Mouse (Mus musculus) kidney, embryonic 16.5 days (tissue): ENCODE measurements around the gene Fbxl7. TPM values are rescaled to one million over a fixed set of nuclear protein-coding genes. Genes with fewer than 3 reads are reported as not detected.

ENCODE experiments used
- ATAC-seq: fragments of 200-750 bp; cut with Nextera tagmentation; 2 replicates; pipeline ENCODE4 v1.8.0; 2017; ENCODE audit warnings: moderate TSS enrichment; ENCODE audit not compliant: low FRiP score, low TSS enrichment
- H3K27ac ChIP-seq: fragments of 300-500 bp; sonication (generic); 2 replicates; pipeline ENCODE4 v1.5.1; 2014; ENCODE audit warnings: low read length
- H3K27me3 ChIP-seq: fragments of 300-500 bp; sonication (generic); 2 replicates; pipeline ENCODE4 v1.6.1; 2014; ENCODE audit warnings: low read length, control low read depth, mixed read lengths; ENCODE audit not compliant: insufficient read depth
- H3K36me3 ChIP-seq: fragments of 300-500 bp; sonication (generic); 2 replicates; pipeline ENCODE4 v1.6.1; 2014; ENCODE audit warnings: low read length, control low read depth, mixed read lengths; ENCODE audit not compliant: insufficient read depth
- H3K4me1 ChIP-seq: fragments of 300-500 bp; sonication (generic); 2 replicates; pipeline ENCODE4 v1.6.1; 2014; ENCODE audit warnings: low read length, control low read depth, mixed read lengths; ENCODE audit not compliant: insufficient read depth
- H3K4me2 ChIP-seq: fragments of 300-500 bp; sonication (generic); replicated peaks from 2 replicates; pipeline ENCODE4 v1.6.1; 2014; ENCODE audit warnings: low read depth, low read length
- H3K4me3 ChIP-seq: fragments of 300-500 bp; sonication (generic); 2 replicates; pipeline ENCODE4 v1.5.1; 2014; ENCODE audit warnings: mild to moderate bottlenecking, low read length
- H3K9ac ChIP-seq: fragments of 300-500 bp; sonication (generic); replicated peaks from 2 replicates; pipeline ENCODE4 v1.6.1; 2014; ENCODE audit warnings: low read length
- H3K9me3 ChIP-seq: fragments of 300-500 bp; sonication (generic); 2 replicates; pipeline ENCODE4 v1.6.1; 2016; ENCODE audit warnings: low read length, control low read depth
- WGBS: fragments of 180-500 bp; shearing (Covaris S2); extraction: QIAGEN DNeasy Blood & Tissue Kit; methylation state at CpG from one replicate; pipeline ENCODE4 v1.1.7; 2014; 5-methylcytosine and 5-hydroxymethylcytosine counted together
- polyA plus RNA-seq: library from polyadenylated mRNA; unstranded; fragments of >200 nt; fragmentation: Nextera tagmentation; extraction: Ambion mirVana; gene quantifications from 2 replicates; pipeline ENCODE4 v1.2.1, GENCODE M21; 2015

Gene Fbxl7
- polyA plus RNA-seq, 1 experiment from 2014 or later, result 13.1 TPM

DNA sequence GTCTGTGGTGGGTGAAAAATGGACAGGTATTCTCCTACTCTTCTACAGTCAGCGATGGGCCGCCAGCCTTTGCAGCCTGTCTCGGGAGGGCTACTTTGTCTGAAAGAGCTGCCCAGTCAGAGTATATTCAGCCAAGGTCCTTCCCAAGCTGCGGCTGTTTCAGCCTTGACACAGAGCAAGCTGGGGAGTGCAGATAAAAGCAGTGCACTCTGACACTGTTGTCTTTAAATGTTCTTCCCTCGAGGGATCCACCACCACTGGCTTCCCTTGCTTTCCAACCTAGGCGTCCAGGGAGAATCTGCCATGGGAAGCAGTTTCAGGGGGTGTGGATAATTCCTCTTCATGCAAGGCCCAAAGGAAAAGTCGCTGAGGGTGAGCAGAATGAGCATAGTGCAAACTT is 177.4 kb downstream of the Fbxl7 start:
- Histone ChIP-seq H3K4me1 (peaks cover 20% of the 10 kb centered on the region), H3K9me3 (no peaks in the 10 kb centered on the region), H3K4me2 (no peak overlapping the region), H3K9ac (no peak overlapping the region), H3K4me3 (no peak overlapping the region), H3K27me3 (no peaks in the 10 kb centered on the region), H3K27ac (peak overlapping the region; percentile 65), H3K36me3 (no peaks in the 10 kb centered on the region)
- 27% methylated on average over 7 of the region's 7 CpGs for WGBS
- no peak for ATAC-seq

DNA sequence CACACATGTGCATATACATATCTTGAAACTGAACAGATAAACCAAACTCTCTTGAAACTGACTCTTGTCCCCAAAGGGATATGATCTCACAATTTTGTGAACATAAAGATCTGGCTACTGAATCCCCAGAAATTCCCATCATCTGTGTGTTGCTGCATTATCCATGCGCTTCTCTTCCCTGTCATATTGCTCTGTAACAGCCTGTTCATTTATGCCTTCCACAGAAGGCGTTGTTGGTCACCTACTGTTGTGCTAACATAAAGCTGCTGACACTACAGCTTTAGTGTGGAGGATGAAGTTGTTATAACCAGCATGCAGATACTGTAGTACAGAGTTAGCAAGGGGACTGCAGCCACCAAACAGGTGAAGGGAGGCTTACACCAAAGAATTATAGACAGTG is 179.2 kb downstream of the Fbxl7 start:
- Histone ChIP-seq H3K9me3 (no peaks in the 10 kb centered on the region), H3K27ac (no peak overlapping the region), H3K4me3 (no peak overlapping the region), H3K9ac (no peak overlapping the region), H3K36me3 (no peaks in the 10 kb centered on the region), H3K4me2 (no peak overlapping the region), H3K4me1 (peaks cover 20% of the 10 kb centered on the region), H3K27me3 (no peaks in the 10 kb centered on the region)
- no peak for ATAC-seq
- 95% methylated on average over 2 of the region's 2 CpGs for WGBS

- H3K27me3 ChIP-seq, result no peaks in the 10 kb centered on the region
- no peak overlapping the region for H3K9ac ChIP-seq
- ATAC-seq, result no peak
- no peaks in the 10 kb centered on the region for H3K9me3 ChIP-seq
- WGBS, result 65% methylated on average over 5 of the region's 5 CpGs
- no peak overlapping the region for H3K4me2 ChIP-seq
- no peak overlapping the region for H3K27ac ChIP-seq
- H3K4me3 ChIP-seq, result no peak overlapping the region
- H3K4me1 ChIP-seq, result peaks cover 20% of the 10 kb centered on the region
- no peaks in the 10 kb centered on the region for H3K36me3 ChIP-seq
Observed at GRCm38 (mm10) chr15:26715635-26716034, 179.7 kb downstream of the Fbxl7 start.

- Histone ChIP-seq H3K4me1 (peaks cover under 1% of the 10 kb centered on the region; the same call in 1 of the 2 replicates), H3K9ac (no peak overlapping the region), H3K9me3 (no peaks in the 10 kb centered on the region), H3K36me3 (no peaks in the 10 kb centered on the region), H3K4me2 (no peak overlapping the region), H3K27me3 (no peaks in the 10 kb centered on the region), H3K27ac (no peak overlapping the region), H3K4me3 (no peak overlapping the region)
- ATAC-seq, result no peak
- 82% methylated on average over 7 of the region's 7 CpGs for WGBS
Observed at GRCm38 (mm10) chr15:26712271-26712670, 183.1 kb downstream of the Fbxl7 start.

- WGBS, result 64% methylated on average over 2 of the region's 2 CpGs
- no peak overlapping the region for H3K4me2 ChIP-seq
- 0 out of 2 replicates have a peak, but pooled peaks cover 6% of the 10 kb centered on the region for H3K4me1 ChIP-seq
- no peaks in the 10 kb centered on the region for H3K9me3 ChIP-seq
- no peak overlapping the region for H3K27ac ChIP-seq
- no peak for ATAC-seq
- no peaks in the 10 kb centered on the region for H3K27me3 ChIP-seq
- no peak overlapping the region for H3K9ac ChIP-seq
- H3K36me3 ChIP-seq, result no peaks in the 10 kb centered on the region
- no peak overlapping the region for H3K4me3 ChIP-seq
Observed at GRCm38 (mm10) chr15:26704966-26705365, 190.4 kb downstream of the Fbxl7 start.

GRCm38 (mm10) chr15:26703156-26703840 is 192.1 kb downstream of the Fbxl7 start:
- Histone ChIP-seq H3K9ac (no peak overlapping the region), H3K27me3 (no peaks in the 10 kb centered on the region), H3K4me1 (0 out of 2 replicates have a peak, but pooled peaks cover 6% of the 10 kb centered on the region), H3K4me3 (no peak overlapping the region), H3K9me3 (no peaks in the 10 kb centered on the region), H3K4me2 (no peak overlapping the region), H3K27ac (no peak overlapping the region), H3K36me3 (no peaks in the 10 kb centered on the region)
- 84% methylated on average over 6 of the region's 6 CpGs for WGBS
- no peak for ATAC-seq

GRCm38 (mm10) chr15:26701949-26702675 is 193.3 kb downstream of the Fbxl7 start:
- peak; percentile 51 for ATAC-seq
- no peaks in the 10 kb centered on the region for H3K9me3 ChIP-seq
- WGBS, result 63% methylated on average over 5 of the region's 5 CpGs
- H3K4me1 ChIP-seq, result 0 out of 2 replicates have a peak, but pooled peaks cover 6% of the 10 kb centered on the region
- no peak overlapping the region for H3K27ac ChIP-seq
- no peak overlapping the region for H3K9ac ChIP-seq
- no peaks in the 10 kb centered on the region for H3K36me3 ChIP-seq
- H3K4me3 ChIP-seq, result no peak overlapping the region
- H3K4me2 ChIP-seq, result no peak overlapping the region
- no peaks in the 10 kb centered on the region for H3K27me3 ChIP-seq

DNA sequence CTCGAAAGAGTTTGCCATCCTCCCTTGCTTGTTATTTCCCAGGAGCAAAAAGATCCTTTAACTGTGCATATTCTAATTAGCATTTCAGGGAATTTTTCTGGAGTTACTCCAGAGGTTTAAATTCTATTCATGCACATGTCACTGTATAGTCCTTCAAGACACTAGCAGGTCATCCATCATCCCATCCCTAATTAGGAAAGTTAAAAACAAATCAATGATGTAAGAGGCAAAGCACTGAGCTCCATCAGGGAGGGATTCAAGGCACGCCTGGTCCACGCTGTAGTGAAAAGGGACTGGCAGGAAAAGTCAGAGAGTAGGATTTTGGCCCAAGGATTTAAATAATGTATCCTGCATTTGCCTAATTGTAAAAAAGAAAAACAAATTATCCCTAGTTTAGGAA is 202.3 kb downstream of the Fbxl7 start:
- Histone ChIP-seq H3K4me3 (no peak overlapping the region), H3K4me2 (no peak overlapping the region), H3K9me3 (no peaks in the 10 kb centered on the region), H3K27ac (no peak overlapping the region), H3K36me3 (no peaks in the 10 kb centered on the region), H3K9ac (no peak overlapping the region), H3K4me1 (peaks cover 6% of the 10 kb centered on the region; the same call in 1 of the 2 replicates), H3K27me3 (no peaks in the 10 kb centered on the region)
- no peak for ATAC-seq
- 74% methylated on average over 3 of the region's 3 CpGs for WGBS

DNA sequence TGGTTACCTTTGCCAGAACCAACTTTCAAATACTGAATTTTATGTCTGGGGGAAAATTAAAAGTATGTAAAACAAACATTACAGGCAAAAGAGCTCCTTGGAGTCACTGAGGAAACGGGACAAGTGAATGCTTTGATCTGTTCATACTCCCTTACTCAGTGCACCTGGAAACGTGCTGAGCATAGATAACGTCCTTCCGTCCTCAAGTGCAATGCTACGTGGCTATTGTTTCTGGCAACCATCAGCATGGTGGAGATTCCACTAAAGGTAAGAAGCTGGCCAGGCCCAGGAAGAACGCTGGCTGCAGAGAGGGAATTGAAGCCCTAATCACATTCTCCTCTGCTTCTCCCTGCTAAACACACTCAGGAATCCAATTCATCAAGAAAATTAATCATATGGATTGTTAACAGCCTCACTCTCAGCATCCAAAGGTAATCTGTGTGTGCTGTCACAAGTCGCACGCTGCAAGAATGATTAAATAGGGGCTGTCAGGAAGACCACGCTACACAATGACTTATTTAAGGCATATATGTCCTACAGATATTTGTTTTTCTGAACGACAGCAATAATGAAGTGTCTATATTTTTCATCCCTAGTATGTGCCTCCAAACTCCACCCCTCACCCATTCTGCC is 206.8 kb downstream of the Fbxl7 start:
- Histone ChIP-seq H3K27ac (no peak overlapping the region), H3K27me3 (no peaks in the 10 kb centered on the region), H3K36me3 (no peaks in the 10 kb centered on the region), H3K9me3 (no peaks in the 10 kb centered on the region), H3K4me1 (peaks cover 6% of the 10 kb centered on the region; the same call in 1 of the 2 replicates), H3K9ac (no peak overlapping the region), H3K4me2 (no peak overlapping the region), H3K4me3 (no peak overlapping the region)
- ATAC-seq, result no peak
- 57% methylated on average over 10 of the region's 10 CpGs for WGBS

DNA sequence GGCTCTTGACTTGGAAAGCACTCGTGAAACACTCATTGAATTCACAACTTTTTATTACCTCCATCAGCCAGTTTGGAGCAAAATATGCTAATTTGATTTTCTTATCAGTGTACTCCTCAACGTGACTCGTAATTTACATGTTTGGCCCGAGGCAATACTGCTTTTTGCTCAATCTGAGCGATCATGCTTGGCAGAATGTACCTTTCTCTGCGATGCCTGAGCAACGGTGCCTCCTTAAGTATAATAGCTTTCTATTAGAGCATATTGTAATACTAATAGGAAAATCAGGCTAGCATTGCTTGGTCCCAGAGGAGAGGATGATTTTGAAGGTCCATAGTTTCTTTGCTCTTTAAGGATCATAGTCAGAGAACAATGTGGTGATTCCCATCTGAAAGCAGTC is 207.7 kb downstream of the Fbxl7 start:
- no peaks in the 10 kb centered on the region for H3K9me3 ChIP-seq
- H3K36me3 ChIP-seq, result no peaks in the 10 kb centered on the region
- 65% methylated on average over 7 of the region's 7 CpGs for WGBS
- no peak overlapping the region for H3K4me3 ChIP-seq
- no peak overlapping the region for H3K27ac ChIP-seq
- no peaks in the 10 kb centered on the region for H3K27me3 ChIP-seq
- no peak overlapping the region for H3K4me2 ChIP-seq
- H3K4me1 ChIP-seq, result peaks cover 6% of the 10 kb centered on the region; the same call in 1 of the 2 replicates
- H3K9ac ChIP-seq, result no peak overlapping the region
- ATAC-seq, result no peak
